Mouse (Mus musculus) retina, embryonic 14.5 days (tissue): ENCODE results near the gene Zmiz1.

Experiments used
- DNase-seq: peaks from one replicate; pipeline ENCODE4 v3.0.0-alpha.2; 2015; ENCODE audit warnings: low spot score

Gene Zmiz1

DNA sequence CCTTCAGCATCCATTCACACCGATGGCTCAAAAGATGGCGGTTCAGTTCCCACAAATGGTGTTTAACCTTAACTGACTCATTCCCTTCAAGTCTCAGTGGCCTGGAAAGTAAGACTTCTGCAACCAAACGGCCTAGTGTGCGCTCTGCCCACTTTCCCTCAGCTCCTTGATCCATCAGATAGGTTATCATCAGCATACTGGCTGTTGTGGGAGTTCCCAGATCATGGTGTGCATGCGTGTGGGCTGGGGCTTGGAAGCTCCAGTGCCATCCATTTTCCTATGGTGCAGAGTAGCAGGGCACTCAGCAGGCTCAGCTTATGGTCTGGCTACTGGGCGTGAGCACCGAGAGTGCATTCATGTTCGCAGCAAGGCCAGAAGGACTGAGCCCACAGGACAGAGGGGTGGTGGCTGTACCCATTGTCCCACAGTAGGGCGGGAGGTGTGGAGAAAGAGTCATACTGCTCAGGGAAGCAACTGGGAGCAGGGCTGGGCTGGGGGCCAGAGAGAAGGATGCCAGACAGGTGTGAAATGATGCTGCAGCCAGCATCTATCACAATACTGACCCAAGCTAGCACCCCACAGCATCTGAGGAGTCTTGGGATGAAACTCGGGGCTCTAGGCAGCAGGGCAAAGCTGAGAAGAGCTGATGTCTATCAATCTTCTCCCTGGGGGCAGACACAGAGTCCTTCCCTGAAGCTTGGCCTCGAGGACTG is 33.7 kb downstream of the Zmiz1 start:
- DNase-seq, result no peak

DNA sequence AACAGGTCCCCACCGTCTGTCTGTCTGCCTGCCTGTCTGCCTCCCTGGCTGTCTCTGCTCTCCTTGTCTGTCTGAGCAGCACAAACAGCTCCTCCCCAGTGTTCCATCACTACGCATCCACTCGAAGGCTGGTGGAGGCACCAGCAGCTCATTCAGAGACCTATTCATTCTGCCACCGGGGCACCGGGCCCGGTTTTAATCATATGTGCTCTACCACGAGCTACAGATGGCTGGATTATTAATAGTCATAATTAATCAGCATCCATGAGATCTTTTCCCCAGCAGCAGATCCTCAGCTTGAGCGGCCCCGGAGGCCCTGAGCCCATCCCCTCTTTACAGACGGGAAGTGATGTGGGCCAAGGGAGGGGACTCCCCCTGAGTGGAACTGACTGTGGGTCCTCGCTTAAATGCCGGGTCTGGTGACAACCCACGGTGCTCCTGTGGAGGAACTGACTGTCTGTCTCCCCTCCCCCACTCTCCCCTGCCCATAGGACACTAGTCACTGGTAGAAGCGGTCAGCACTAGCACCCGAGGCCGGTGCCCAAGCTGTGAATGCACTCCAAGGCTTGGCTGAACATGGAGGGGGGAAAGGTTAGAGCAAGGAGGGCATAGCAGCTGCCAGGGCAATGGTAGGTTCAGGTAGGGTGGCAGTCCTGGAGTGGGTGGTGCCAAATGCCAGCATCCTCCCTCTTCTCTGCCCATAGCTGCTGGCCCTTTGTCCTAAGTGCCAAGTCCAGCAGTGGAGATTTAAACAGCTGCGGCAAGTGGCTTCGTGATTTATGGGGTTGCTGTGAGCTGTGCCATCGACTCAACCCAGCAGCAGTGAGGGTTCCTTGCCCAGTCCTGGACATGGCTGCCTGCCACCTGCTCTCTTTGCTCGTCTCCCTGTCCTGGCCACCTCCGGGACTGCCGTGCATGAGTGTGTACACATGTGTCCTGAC is 34.6 kb downstream of the Zmiz1 start:
- DNase-seq, result peak; percentile 49

DNA sequence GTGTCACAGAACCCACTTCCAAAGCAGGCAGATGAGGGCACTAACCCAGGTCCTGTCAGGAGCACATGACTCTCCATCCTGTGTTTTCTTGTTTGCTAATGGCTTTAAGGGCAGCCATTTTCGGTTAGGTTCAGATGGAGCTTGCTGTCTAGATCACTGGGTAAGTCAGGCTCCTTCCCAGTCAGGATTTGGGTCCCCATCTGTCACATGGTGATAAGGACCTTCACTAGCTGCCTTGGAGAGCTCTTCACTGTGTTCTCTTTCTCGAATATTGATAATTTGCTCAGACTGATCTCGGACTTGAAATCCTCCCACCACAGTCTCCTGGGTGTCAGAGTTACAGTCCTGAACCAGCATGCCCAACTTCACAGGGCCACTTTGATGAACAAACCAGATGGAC is 35.8 kb downstream of the Zmiz1 start:
- DNase-seq, result no peak

DNA sequence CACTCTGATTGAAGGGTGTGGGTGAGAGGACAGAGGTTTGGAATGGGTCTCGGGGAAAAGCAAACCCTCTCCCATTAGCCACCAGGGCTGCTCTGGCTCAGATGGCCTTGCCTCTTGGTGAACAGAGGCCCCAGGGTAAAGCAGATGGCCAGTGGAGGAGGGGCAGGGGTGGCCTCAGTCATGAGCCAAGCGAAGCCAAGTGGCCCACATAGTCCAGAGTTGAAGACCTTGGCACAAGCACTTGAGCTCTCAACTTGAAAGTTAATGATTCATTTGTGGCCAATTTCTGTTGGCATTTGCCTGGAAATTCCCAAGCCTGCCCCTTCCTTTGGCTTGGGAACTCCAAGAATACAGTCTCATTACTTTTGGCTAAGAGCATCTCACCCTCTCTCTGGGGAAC is 37.1 kb downstream of the Zmiz1 start:
- no peak for DNase-seq

DNA sequence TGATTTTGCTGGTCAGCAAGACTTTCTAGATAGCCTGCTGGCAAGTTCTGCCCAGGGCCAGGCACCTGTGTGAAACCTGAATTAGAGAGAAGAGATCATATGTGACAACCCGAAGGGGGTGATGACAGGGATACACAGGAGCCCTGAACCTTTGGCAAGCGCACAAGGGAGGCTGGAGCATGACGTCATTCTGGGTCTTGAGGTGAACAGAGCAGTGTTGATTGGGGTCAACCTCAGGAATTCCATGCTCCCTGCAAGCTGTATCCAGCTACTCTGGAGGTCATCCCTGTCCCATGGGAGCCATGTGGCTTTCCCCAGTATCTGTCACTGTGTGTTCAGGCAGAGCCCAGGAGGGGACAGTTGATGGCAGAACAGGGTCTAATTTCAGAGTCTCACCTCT is 38.0 kb downstream of the Zmiz1 start:
- no peak for DNase-seq

DNA sequence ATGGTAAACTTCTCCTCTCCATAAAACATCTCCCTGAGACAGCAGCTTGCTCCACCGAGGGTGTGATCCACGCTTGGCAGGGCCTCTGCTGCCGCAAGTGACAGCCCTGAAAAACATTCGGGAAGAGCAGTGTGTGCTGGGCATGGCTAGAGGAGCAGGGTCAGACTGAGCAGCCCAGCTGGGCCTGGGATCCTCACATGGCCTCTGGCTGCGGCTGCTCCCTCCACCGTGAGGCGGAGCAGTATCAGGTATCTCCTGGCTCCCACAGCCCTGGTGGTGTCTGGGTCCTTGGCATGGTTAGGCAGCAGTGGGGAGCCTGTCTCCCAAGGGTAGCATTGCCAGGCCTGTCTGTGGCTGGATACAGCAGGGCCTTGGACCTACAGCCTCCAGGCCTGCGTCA is 38.6 kb downstream of the Zmiz1 start:
- DNase-seq, result no peak

DNA sequence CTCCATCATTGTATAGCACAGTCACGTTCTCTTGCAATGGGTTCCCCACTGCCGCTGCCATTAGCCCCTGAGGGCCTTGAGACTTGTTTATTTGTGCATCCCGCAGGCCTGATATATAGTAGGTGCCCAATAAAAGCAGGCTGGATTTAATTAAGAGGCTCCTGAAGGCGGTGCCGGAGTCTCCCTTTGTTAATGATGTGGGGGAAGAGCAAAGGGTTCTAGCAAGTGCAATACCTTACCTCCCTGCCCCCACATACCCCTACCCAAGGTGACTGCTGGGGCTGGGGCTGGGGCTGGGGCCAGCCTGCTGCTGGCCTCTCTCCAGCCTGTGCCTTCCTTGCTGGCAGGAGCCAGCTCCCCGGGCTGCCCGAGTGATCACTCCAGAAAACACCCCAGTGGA is 39.4 kb downstream of the Zmiz1 start:
- DNase-seq, result no peak

DNA sequence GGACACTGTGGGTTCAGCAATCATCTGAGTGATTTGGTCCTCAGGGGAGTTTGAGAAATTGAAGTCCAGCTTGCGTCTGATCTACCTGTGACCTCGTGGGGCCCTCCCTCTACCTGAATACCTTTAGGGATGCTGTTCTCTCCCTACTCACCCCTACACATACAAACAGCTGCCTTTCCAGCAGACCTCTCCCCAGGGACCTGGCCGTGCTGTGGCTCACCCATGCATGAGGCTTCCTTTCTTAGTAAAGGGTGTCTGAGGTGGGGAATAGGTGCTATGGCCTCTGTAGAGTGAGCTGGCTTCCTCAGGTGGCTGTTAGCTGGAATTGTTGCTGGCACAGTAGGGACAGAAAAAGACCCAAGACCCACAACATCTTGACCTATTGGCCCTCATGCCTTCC is 40.5 kb downstream of the Zmiz1 start:
- DNase-seq, result no peak

DNA sequence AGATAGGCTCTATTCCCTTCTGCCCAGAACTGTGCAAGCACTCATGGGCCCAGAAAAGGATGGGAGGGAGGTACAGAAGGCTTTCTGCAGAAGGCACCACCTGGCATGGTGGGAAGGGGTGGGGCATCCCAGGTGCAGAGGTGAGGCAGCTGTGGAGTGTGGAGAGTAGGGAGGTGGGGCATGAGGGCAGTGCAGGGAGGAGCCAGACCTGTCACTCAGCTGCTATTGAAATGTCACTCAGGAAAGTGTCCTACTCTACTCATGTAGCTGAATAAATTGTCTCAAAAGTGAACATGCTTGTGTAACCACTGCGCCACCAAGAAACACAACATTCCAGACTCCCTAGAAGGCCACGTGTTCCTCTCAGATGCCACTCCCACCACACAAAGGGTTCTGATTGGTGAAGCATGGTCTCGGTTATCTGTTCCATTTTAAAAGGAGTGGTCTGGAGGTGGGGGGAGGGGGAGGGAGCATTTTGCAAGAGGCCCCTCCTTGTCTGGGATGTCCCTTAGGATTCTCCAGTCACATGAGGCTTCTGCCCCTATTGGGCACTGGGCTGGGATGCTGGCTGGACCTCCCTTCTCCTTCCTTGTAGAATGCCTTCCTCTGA is 41.6 kb downstream of the Zmiz1 start:
- DNase-seq, result no peak

DNA sequence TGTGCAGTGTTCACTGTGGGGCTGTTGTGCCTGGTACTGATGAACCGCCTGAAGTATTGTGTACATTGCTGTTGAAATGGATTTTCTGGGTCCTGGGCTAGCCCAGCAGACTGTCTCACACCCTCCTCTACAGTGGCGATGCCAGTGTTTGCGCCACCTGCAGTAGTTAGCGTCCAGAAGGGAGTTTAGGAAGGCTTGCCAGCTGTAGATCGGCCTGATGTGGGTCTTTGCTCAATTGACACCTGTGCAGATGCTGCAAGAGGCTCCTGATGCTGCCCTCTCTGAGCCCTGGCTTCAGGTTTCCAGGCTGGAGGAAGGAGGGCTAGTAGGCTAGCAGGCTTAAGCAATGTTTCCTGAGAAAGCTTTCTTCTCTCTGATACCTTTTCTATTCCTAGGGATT is 42.5 kb downstream of the Zmiz1 start:
- DNase-seq, result no peak

DNA sequence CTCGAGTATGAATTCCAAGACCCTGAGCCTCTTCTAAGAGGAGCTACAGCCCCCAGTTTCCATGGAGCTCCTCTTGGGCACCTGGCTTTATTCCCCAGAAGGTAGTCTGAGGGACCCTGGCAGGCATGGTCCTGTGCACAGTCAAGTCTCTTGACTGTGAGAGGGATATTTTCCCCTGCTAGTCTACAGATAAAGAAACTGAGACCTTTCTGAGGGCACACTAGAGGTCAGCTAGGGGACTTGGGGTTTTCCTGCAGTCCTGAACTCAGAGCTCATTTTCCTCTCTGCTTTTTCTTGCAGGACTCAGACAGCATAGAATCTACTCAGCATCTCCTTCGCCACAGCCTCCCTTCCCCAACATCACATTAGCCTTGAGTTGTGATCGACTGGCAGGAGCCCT is 43.4 kb downstream of the Zmiz1 start:
- no peak for DNase-seq

DNA sequence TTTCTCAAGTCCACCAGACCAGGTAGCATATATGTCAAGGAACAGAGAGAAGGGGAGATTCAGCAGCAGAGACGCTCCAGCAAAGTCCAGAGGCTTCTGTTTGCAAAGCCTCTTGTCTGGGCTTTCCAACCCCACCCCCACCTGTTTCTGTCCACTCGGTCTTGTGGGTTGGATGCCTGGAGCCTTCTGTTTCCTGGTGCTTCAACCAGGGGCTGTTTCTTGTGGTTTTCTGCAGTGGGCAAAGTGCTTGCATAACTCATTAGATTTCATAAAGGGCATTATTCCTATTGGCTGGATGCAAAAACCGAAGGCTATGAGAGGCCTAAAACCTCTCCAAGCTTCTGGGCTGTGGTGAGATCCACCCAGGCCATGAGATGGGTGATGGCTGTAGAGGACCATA is 45.3 kb downstream of the Zmiz1 start:
- DNase-seq, result no peak

DNA sequence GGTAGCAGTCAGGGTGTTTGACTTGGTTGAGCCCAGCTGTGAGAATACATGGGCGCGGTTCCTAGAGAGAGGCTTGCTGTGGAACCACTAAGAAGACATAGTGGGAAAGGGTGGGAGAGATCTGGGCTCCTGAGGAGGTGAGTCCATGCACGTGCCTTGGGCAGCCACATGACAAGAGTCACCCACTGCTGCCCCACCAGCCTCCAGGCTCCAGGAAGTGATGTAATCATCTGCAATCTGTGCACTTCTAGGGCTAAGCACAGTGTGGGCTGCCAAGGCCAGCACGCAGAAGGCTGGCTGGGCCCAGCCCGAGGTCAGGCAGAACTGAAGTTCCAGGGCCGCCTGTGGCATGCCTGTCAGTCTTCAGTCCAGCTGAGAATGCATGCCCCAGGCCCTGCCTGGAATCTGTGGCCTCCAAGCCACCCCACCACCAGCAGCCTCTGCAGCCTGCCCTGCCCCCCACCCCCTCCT is 46.3 kb downstream of the Zmiz1 start:
- DNase-seq, result no peak

DNA sequence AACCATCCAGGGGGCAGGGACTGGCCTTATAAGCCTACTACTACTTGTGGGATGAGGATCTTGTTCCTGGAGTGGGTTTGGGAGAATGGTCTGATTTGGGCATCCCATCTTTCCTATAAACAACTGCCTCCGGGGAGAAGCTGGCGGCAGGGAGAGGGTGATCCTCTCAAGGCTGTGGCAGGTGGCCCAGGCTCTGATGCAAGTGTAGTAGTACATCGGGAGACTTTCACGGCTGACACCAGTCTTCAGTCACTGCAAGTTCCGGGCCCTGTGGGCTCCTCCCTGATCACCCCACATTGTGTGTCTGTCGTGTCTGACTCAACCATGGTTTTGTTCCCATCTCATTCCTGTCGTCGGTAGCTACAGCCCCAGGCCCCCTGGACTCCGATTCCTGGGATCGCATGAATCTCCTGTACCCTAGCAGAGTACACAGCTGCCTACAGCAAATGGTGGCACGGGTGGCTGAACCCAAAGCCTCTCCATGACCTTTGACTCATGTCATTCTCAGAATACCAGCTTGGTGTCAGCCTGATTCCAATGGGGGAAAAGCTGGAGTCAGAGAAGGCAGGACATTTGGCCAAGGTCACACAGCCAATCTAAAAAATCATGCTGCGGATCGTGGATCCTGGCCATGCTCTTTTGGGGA is 49.2 kb downstream of the Zmiz1 start:
- no peak for DNase-seq

DNA sequence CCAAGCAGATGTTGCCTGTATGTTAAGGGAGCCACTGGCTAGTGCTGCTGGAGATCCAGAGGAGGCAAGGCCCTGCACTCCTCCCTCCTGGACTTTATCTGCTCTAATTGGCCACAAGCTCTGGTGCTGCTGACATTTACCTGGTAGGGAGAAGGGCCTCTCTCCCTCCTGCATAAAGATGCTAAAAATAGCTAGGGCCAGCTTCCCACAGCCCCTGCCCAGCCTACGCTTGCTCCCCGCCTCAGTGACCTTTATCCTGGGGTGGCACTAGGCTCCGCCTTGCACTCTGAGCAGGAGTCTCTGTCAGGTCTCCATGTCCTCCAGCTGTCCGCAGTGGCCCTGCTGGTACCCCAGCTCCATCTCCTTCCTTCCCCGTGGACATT is 49.8 kb downstream of the Zmiz1 start:
- no peak for DNase-seq

DNA sequence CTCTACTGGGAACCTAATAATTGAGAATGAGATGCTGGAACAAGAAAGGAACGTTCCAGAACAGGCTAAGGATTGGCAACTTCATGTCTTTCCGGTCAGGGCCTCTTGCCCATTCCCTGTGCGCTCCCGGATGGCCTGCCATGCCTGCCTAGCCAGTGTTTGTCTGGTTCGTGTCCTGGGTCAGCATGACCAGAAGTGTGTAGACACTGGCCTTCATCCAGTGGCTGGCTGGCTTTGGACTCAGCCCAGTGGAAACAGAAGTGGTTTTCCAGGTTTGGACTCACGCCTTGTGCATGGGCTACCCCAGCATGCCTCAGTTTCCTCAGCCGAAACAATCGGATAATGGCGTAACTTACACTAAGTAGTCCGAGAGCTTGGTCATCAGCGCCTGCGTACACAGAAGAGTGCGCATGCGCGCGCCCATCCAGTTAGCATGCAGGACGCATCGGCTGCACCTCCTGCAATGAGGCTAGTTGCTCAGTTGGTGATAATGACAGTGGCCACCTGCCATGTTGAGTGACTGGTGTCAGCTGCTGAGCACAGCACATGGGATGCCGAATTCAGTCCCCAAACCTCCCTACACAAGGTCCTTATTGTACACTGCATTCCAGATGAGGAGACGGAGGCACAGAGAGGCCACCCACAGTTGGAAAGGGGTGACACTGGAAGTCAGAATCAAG is 50.6 kb downstream of the Zmiz1 start:
- no peak for DNase-seq

DNA sequence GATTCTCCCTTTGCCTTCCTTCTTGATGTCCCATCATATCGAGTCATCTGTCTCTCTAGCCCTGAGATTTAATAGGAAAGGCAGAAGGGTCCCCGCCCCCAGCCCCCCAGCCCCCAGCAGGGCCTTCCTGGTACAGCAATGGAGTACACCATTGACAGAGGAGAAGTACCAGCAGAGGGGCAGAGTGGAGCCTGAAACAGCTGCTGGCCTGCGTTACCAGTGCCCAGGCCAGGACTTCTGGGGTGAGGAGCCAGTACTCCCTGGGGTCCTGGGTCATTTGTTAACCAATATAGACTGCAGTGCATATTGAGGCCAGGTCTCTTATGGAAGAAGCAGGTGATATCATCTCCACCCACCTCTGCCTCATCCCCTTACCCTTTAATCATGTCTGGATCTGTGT is 51.4 kb downstream of the Zmiz1 start:
- no peak for DNase-seq

DNA sequence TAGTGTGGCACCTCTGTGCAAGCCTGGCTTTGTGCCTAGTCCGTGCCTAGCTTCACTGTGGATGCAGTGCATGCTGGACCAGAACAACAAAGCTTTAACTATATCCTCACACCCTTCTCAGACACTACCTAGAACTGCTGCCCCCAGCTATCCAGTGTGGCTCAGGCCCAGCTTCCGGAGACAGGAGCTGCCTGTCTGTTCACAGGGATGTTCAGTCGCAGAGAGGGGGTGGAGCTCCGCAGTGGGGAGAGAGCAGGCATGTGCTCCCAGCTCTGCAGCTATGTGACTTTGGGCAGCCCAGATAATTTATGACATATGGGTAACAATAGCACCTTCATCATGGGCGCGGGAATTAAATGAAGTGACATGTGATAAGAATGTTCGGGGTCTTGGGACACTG is 52.0 kb downstream of the Zmiz1 start:
- DNase-seq, result no peak

DNA sequence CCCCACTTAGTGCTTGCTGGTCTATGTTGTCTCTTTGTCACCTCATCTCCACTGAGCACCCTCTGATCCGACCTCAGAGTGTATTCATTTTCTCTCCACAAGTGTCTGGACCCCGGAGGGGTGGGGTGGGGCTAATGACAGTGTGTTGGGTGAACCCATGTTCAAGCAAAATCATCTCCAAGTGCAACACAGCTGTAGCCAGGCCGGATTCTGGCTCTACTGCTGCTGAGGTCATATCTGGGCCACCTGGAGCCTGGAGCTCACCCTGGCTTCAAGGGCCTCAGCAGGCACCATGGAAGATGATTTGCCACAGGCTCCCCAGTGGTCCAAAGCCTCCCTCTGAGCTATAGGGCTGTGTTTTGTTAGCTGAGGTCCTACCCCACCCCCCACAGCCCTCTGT is 52.6 kb downstream of the Zmiz1 start:
- no peak for DNase-seq

DNA sequence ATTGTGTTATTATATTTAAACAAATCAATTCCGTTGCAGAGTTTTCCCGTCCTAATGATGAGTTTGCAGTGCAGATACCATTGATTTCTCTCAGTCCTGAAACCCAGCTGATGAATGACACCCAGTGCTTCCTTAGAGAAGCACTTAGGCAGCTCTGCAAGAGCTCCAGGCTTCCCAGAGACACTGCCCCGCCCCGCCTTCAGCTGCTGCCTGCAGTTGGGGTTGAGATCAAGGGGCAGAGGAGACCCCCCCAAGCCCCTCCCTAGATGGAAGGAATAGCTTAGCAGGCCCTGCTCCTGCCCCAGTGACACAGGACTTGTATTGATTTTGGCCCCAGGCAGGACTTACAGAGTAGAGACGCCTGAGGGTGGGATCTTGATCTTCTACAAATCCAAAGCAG is 53.0 kb downstream of the Zmiz1 start:
- no peak for DNase-seq

DNA sequence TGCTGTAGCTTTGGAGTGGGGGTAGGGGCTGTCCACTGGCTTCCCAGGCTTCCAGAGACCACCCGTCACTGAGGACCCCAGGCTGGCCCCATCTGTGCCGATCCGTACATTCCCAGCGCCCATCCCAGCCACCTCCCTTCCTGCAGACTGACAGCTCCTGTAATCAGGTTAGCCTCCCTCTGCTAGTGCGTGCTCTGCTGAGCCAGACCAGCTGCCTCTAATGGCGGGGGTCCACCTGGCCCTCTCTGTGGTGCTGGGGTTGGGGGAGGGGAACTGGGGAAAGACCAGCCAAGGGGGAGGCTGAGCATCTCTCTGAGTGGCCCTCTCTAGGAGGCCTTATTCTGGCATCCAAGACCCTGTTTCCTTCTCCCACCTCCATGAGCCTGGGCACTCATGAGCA is 53.8 kb downstream of the Zmiz1 start:
- DNase-seq, result peak; percentile 51

DNA sequence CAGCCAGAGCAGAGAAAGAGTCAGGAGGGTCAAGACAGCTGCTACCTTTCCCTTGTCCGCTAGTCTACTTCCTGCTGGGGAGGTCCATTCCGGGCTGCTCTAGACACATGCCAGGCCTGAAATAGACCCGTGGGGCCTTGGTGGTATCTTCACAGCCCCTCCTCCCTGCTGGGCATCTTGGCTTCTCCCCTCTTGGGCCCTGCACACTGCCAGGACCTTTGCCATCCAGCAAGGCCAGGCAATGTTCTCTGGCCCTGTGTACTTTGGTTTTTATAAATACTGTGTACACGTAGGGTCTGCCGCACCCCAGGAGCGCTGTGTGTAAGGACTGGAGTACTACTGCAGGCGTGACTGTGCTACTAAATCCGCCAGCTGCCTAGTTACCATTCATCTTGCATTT is 54.5 kb downstream of the Zmiz1 start:
- no peak for DNase-seq
